Mouse (Mus musculus) adrenal gland, adult (tissue): ENCODE results near the gene Ldlrad3.
A peak's percentile ranks its signal among the peaks of the same experiment; 100 is the strongest.

ENCODE experiments used
- DNase-seq, 2 experiments: peaks; one replicate each; pipeline ENCODE4 v3.0.0; 2022 to 2023; ENCODE audit warnings: low spot score in 1 of 2; ENCODE audit not compliant: inconsistent age in 2 of 2

Gene Ldlrad3

DNA sequence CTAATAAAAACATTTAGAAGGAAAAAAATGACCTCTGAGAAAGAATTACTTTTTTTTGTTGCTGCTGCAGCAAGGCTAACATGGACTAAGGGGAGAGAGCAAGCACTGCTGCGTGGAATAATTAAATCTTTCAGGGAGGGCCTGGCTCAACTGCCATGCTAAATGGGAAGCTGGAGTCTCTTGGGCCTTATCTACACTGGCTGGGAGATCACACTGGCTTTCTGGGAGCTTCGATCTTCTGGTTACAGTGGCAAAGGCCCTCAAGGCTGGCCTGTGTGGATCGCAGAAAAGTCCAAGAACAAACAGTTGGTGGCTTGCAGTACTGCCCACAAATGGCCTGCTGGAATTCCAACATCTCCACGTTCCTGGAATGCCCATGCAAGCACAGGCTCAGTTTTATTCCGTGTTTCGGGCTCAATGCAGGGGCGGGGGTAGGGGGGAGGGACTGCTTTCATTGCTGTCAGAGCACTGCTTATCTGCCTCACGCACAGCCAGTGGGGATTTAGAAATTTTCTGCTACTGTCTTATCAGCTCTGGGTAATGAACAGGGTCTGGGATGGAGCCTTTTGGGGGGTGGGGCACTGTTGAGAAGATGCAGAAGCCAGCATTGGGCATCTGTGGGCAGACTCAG lies 180.7 kb downstream of the Ldlrad3 start:
- DNase-seq, result no peak

DNA sequence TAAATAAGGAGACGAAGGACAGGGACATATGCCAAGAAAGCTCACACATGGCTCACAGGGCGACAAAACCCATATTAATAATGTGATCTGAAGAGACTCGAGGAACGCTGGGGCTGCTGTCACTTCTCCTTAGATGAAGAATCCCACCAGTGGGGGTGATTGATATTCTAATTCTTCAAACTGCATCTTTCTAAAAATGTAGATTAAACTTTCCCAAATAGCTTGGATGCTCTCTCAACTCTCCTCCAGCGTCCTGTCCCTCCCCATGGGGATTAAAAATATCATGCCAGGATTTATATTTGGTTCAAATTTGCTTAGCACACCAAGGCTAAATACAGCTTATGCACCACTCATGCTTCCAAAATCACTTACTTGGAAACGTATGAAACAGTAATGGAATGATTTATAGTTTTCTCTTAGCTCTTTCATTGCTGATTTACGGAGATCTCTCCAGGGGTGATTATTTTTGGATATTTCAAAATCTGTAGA lies 182.4 kb downstream of the Ldlrad3 start:
- no peak for DNase-seq

DNA sequence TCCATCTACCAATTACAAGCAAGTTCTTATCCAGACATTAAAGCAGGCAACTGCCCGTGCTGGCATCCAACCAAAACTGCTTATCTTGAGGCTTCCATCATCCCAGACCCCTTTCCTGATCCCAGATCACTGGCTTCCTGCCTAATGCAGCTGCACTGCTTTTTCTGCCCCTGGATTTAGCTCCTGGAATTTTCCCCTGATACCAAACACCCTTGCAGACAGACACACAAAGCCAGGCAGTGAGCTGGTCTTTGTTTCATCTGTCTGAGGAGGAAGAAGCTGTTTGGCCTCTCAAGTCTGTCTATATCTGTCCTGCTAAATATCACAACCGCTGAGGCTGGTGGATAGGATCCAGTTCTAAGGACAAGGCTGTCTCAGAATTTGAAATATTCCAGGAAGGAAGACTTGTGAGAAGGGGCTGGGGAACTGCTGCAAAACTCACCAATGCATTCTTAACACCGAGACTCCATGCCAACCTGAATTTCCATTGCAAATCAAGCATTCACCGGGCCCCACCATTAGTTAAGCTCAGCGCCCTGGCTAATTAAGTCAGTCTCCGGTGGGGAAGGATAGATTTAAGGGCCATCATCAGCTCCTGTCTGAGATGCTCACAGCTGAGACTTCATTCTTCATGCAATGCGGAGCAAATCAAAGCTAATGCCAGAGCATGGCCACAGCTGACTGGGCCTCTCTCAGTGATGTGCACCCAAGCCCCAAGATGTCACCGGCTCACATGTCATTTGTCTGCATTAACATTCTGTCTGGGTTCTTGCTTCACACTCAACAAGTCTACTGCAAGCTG lies 183.0 kb downstream of the Ldlrad3 start:
- peak; percentile 15 to 61 for DNase-seq

DNA sequence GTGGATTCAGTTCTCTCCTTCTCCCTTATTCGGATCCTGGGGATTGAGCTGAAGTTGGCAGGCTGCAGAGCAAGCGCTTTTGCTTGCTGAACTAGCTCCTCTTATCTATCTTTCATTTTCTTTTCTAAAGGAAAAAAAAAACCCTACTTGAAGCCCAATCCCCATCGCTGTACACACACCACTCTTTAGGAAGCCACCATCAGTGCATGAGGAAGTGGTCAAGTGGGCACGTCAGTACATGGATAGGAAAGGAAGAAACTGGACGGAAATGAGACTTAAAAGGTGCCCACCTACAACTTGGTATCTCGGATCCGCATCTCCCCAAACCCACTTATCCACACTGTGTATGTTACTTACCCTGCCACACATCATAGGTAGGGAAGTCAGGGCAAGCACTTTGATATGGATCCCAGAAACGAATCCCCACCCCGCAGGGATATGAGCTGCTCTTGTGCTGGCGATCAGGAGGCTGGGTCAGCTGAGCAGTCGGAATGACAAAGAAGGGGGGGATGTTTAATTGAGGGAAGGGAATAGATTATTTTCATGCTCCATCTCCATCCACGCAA lies 183.7 kb downstream of the Ldlrad3 start:
- DNase-seq, result no peak

DNA sequence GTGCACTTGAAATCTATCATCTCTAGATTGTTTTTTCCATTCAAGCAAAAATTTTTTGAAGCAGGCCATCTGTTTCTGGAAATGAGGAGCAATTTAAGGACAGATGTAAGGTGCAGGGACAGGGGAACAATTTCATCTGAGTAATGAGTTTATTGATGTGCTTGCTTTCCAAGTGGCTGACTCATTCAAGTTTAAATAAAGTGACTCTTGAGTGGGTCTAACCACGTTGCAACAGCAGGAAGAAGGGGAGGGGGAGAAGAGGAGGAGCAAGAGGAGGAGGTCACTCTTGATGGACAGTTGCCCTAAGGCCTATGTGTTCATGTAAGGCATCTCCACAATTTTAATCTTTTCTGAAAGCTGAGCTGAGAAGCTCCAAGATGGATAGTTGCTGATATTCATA lies 184.5 kb downstream of the Ldlrad3 start:
- DNase-seq, result no peak

DNA sequence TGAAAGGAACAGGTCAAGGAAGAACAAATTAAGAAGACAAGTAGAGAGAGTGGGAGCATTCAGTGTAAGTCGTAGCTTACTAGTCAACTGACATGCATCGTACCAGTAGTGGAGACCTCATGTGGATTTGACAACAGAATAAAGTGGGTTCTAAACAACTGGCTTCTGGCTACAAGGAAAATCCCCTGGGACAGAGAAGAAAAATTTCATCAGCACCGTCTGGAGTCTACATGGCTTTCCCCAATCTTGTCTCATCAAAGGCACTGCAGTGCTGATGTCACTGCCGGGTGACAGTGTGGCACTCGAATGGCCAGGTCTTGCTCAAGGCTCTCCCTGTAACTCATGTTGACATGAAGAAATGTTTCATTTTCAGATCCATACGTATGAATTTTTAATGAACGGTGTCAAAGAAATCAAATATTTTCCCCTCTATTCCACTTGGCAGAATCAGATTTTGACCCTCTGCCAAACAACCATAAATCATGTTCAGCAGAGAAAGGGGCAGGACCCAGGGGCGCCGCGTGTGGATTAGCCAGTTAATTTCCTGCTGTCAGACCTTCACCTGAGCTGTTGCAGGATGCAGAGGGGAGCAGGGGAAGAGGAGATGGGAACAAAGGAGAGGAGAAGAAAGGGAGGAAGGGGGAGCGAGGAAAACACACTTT lies 187.1 kb downstream of the Ldlrad3 start:
- DNase-seq, result peak in 1 of 2 experiments; percentile 59

DNA sequence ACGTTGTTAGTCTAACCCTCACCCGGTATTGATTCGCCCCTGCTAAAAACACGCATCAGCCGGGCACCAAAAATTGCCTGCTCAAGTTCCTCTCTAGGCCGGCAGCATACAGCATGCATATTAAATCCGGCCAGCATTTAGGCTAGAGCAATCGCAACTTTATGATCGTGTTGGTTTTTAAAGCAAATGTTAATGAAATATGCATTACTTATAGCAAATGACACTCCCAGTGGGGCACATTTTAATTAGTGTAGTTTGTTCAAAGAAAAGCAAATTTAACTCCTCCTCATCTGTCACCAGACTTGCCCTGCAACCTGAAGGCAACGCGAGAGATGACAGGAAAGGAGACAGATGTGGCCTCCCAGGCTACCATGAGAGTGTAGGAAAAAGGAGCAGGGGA lies 189.2 kb downstream of the Ldlrad3 start:
- DNase-seq, result no peak

DNA sequence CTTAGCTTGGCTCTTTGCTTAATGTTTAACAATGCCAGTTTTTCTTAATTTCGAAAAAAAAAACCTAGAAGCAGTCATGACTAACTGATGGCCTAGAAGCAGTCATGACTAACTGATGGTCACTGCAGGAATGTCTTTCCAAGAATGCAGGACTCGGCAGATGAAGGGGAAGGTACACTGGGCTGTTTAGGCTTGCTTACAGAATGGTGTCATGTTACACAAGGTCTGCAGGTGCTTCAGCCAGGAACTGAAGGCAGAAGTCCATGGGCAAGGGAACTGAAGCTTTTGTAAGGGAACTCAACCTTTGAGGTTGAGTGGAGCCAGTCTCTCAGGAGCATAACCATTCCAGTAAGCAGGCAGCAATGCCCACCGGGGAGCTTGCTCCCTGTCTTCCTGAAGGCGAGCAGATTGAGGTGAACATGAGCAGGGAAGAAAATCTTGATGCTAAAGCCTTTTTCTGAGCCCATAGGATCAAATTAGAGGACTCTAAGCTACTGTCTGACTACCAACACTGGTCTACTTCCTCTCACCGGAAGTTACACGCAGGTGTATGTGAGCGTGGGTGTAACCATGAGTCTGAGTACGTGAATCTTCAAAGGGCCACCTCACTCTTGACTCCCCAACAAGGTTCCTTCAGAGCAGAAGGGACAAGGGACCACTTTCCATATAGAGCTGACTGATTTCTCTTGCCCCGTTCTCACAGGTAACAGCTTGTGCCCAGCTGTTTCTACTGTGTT lies 193.4 kb downstream of the Ldlrad3 start:
- no peak for DNase-seq

DNA sequence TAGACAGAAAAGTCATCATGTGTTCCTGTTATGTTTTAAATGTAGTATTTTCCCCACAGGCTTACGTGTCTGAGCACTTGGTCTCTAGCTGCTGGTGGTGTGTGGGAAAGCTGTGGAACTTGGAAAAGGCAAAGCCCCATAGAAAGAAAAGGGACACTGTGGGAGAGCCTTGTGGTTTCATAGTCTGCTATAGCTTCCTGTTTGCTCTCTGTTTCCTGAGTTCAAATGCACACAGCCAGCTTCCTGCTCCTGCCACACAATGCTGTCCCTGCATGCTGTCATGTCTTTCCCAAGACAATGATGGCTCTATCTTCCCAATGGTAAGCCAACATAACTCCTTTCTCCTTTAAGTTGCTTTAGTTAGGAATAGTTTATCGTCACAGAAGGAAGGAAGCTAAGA lies 194.5 kb downstream of the Ldlrad3 start:
- DNase-seq, result no peak

DNA sequence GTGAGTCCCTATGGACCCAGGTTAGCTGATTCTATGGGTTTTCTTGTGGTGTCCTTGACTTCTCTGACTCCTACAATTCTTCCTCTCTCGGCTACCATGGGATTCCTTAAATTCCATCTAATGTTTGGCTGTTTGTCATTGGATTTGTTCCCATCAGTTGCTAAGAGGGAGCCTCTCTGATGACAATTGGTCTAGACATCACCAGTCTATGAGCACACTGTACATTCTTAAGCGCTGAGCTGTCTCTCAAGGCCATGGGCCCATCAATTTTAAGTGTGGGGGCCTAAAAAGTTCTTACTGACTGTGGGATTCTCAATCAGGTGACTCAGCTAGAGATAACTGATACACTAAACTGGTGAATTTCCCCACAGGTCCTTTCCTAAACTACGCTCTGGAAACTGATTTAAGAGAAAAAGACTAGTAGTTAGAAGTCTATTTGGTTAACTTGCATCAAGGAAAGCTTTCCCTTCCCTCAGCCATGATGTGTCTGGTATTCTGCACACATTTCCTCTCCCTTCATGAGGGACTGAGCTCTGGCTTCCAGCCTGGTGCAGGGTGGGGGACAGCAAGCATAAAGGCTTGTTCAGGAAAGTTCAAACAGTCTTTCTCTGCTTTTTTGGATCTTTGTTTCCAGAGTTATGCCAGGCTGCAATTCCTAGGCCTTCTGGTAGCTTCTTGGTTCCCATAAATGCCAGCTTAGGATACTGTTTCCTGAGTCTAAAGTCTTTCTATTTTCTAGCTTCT lies 199.7 kb downstream of the Ldlrad3 start:
- DNase-seq, result peak; percentile 23 to 56

DNA sequence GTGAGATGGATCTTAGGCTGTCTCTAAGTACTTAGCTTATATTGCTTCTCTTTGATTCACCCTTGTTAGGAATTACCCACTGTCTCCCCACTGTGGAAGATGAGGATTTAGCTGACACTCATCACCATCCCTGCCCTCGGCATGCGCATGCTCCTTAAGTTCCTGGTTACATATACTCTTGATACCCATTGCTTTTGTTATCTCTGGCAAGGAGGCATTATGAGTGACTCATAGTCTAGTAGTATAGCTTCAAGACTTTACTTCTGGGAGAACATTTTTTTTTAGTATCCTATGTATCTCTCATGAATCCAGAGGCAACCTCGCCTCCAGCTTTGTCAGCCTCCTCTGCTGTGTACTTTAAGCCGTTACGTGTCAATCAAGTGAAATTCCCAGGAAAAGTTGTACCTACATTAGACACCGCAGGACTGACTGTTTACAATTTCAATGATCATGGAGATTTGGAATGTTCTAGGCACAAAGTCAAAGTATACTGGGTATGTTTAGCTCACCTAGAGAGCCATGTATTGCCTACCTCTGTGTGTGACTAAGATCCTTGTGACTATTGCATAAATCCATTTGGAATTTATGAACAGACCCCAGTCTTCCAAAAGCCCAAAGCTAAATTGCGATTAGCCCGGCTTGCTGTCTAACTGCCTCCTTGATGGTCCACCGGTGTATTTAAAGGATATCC lies 202.2 kb downstream of the Ldlrad3 start:
- DNase-seq, result no peak

DNA sequence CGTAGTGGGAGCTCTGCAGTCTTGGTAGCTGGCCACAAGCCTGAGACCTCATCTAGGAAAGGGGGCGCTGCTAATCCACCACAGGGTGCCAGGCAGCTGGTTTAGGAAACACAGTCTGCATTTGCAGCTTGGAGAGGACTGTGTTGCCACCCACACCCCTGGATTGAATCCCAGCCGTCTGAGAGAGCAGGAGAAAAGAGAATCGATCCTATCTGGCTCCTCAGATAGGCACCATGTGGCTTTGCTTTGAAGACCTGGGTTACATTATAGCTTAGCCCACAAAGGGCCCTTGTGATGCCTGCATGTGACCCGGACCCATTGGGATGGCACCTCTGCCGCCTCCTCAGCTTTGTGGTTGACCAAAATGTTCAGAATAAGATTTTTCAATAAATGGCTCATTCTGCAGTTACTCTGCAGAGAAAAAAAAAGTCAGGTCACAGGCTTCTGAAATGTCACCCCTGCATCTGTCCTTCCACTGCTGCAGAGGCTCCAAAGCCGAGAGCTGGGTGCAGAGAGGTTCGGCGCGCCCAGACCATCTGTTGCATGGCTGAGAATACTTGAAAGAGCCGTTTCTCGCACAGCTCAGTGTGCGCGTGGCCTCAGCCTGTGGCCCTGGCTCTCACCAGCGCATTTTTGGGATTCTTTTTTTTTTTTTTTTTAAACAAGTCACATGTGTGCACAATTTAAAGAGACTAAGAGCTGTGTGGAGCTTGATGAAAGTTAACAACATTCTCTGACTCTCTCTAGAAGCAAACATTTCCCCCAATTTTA lies 202.9 kb downstream of the Ldlrad3 start:
- peak in 1 of 2 experiments; percentile 32 for DNase-seq

DNA sequence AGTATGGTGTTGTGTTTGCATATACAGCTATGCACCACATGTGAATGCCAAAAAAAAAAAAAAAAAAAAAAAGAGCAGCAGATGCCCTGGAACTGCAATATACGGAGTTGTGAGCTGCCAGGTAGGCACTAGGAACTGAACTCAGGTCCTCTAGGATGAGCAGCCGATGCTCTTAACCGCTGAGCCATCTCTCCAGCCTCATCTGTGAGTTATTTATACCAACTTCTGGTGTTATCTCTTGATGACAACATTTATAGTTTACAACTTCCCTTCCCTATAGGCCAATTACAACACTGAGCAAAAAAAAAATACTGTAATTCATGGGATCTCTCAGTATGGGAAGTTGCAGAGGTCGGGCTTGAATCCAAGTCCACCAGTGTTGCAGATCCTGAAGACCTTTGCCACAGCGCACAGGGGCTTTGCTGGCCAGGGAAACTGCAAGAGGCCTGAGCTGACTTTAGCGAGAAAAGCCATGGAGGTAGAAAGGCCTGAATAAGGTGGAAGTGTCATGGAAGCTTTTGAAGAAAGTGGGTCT lies 204.2 kb downstream of the Ldlrad3 start:
- DNase-seq, result no peak

DNA sequence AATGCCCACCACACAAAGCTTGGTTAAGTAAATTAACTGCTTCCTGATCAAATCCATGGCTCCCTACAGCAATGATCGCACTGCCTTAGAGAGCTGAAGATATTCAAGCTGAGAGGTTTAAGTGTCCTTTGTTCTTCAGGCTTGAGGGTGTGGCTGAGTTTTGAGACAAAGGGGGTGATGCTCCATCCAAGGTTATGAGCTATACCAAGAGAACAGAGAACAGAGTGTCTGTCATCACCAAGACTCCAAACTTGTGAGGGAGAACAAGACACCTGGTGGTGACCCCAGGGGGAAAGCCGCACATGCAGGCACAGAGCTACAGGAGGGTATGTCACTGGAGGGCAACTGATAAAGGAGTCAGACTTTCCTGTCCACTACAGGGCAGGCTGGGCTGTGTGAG lies 205.0 kb downstream of the Ldlrad3 start:
- no peak for DNase-seq

DNA sequence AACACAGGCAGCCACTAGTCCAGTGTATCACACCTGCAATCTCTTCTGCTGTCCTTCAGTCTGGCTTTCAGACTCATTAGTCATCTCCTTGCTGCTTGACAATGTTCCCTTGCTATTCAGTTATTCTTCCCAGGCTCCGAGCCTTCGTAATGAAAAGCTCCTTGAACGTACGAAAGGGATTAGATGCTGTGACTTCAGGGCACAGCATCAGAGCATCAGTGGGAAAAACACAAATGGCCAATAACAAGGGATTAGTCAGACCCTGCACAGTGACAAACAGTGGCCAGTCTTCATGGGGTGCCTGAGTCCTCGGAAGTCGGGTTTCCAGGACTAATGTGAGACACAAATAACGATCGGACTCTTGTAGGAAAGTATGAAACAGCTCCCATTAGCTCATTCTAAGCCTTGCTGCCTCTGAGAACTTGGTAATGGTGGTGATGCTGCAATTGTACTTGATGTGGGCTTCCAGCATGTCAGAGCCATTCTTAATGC lies 205.7 kb downstream of the Ldlrad3 start:
- no peak for DNase-seq

DNA sequence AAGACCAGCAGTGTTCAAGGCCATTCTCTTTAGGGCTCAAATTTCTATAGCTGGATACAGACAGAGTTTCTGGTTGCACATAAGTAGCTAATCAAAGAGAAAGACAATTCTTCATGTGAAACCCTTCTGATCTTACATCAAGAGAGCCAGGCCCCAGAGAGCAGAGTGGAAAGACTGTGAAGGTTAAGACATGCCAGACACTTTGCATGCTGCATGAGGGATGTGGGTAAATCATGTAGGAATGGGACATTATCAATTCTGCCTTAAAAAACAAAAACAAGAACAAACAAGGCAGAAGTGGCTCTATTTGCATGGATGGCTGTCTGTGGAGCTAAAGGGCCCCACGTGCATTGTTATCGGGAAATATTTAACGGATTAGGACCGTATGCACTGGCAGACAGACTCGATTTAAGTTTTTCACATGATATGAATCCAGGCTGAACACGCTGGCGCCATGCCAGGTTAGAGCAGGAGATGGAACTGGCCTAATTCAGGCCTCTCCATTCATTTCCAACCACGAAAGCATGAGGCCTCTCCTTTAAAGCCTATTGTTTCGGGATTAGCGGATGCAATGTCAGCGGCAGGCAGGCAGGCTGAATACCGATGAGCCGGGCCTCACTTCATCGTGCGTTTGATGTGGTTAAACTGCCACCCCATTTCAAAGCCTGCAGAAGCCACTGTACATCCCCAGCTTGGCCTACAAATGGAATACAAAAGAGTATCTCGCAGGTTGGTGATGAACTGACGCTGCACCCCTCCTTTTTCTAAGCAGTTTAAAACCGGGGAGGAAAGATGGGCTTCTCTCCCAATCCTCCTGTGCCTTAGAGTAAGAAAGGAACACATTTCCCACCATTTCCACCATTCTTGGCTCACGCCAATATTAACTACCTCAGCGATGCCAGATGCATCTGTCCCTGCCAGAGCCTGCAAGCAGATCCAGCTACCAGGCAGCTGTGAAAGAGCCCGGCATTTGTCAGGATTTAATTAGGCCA lies 207.4 kb downstream of the Ldlrad3 start:
- DNase-seq, result peak in 1 of 2 experiments; percentile 49

DNA sequence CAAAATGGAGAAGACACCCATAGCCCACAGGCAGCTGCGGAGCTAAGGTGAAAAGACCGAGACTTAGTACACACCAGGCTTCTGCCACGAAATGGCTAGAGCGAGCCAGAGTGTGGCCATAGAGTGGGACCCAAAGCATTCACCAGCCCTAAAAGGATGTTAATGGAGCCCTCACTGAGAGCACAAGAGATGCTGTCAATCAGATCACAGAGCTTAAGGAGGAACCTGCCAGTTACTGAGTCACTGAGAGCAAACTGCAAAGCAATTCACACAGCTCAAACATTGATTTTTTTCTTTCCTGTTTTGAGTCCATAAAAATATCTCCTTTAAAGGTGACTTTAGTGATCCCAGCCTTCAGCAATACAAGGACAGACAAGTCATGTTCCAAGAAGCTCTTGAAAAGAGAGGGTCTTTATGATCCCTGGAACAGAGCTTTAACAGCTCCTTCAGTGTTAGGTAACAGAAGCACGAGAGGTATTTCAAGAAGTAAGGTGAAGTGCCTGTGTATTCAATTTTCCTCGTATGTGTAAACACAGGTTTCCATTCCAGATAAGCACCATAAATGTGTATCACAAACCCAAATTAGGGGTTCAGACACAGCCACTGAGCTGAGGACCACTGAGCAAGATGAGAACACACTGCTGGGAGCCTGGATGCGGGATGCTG lies 209.7 kb downstream of the Ldlrad3 start:
- DNase-seq, result no peak
